Mouse (Mus musculus) brain, embryonic 14.5 days (tissue): Measurements from ENCODE around the gene Mmrn2. TPM values are rescaled to one million over a fixed set of nuclear protein-coding genes. Genes with fewer than 3 reads are reported as not detected.
A peak's percentile ranks its signal among the peaks of the same experiment; 100 is the strongest.

Experiments used
- DNase-seq: peaks from one replicate; pipeline ENCODE4 v3.0.0-alpha.2; 2011; ENCODE audit warnings: low read depth
- CTCF ChIP-seq: fragments of 200-500 bp; IDR thresholded peaks from 2 replicates; pipeline ENCODE4 v1.5.1; 2012; ENCODE audit warnings: inconsistent platforms, mild to moderate bottlenecking, moderate library complexity, borderline replicate concordance; ENCODE audit not compliant: insufficient read depth, insufficient read length; ENCODE audit errors: extremely low read depth
- POLR2A ChIP-seq: fragments of 200-500 bp; IDR thresholded peaks from 2 replicates; pipeline ENCODE4 v1.6.1; 2012; ENCODE audit warnings: mild to moderate bottlenecking, inconsistent platforms, borderline replicate concordance; ENCODE audit not compliant: poor library complexity, insufficient read depth, insufficient read length, severe bottlenecking; ENCODE audit errors: extremely low read depth
- polyA plus RNA-seq: library from polyadenylated mRNA; depleted of rRNA; stranded (reverse); fragments of >200 nt; gene quantifications from 2 replicates; pipeline ENCODE4 v1.2.3, GENCODE M21; 2012; rRNA removed

Mmrn2 gene
- polyA plus RNA-seq: 2.5 and 4.5 TPM in 2 replicates

DNA sequence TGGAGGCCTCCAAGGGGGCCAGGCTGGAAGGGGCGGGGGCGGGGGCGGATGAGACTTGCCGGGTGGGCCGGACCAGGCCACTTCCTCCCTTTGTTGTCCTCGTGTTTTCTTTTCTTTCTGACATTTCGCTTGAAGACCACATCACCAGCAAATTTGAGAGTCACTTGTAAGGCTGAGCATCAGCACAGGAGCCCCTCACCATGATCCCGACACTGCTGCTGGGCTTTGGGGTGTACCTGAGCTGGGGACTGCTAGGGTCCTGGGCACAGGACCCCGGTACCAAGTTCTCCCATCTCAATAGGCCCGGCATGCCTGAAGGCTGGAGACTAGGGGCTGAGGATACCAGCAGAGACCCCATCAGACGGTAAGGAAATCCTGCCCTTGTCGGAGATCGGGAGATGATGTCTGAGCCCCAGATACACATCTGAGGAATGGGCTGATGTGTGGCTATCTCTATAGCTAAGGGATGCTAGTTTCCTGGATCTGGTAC, at the start of gene Mmrn2:
TSS of gene Mmrn2 (plus strand) at position 51 of the 490 bp plus-strand sequence.
- no peak for DNase-seq
- TF ChIP-seq POLR2A: no peak
- no peak for TF ChIP-seq CTCF

DNA sequence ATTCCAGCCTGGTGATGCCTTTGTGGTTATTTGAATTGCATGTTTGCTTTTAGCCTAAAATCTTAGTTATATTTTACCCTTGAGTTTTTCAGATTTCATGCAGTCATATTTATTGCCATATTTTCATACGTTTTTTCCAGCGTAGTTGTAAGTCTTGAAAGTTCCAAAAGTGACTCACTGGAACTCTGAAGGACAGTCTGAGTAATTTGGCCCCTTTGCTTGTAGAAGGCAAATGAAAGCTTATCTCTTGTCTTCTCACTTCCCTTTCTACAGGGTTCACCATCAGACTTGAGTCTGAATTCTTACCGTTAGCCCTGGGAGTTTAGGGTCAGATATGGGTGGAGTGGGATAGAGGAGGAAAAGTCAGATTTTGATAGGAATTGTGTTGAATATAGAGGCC, 48.7 kb upstream of the Mmrn2 start:
- no peak for DNase-seq
- no peak for TF ChIP-seq POLR2A
- no peak for TF ChIP-seq CTCF

DNA sequence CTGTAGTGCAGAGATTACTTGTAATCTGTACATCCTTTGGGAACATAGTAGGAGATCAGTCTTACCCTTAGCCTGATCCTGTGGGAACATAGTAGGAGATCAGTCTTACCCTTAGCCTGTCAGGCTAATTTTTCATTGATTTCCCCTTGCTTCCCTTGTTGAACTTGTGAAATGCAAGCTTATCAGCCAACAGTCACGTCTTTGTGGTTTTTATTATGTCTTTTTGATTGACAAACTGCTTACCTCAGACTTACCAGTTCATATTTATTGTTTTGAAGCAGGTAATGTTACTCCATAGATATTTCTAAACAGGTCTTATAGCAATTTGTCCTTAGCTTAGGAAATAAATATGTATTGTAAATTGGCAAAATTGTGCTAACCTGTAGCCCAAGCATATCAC, 47.6 kb upstream of the Mmrn2 start:
- TF ChIP-seq CTCF: no peak
- TF ChIP-seq POLR2A: no peak

DNA sequence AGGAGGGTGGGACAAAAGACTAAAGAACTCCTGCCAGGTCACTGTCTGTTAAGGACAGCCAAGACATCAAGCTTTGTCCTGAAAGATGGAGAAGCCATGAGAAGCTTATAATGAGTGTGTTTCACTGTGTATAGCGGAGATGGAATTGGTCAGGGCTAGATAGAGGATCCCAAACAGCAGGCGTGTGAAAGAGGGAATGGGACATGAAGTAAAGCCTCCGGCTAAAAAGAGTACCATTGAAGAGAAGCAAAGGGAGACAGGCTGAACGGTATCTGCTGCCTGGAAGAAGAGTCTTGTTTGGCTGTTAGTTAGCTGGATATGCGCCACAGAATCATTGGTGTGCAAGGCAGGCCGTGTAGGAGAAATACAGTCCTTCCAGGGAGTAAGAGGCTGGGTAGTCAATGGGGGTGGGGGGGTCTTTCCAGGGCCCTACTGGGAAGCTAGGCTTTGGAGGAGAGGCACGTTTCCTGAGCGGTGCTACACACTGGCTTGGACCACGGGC, 44.6 kb upstream of the Mmrn2 start:
- DNase-seq: peak; percentile 71
- TF ChIP-seq CTCF: no peak
- TF ChIP-seq POLR2A: no peak

More for the DNA sequence above, 47.6 kb upstream of the Mmrn2 start:
- no peak for DNase-seq

DNA sequence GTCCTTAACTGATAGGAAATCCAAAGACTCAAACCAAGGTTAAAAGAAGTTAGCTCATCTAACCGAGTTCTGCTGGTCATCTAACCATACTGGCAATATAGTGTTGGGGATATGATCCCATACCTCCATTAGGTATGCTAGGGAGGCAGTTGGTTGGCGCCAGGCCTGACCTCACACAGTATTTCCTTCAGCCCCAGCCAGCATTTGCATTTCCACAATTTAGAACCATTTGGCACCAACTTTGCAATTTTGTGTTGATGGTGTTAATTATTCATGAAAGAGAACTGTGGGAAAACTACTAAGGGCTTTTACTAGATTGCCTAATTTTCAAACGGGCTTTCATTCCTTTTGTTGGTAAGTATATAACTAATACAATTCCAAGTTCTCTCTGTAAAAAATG, 43.4 kb upstream of the Mmrn2 start:
- DNase-seq: peak; percentile 88
- TF ChIP-seq CTCF (no peak), POLR2A (no peak)

DNA sequence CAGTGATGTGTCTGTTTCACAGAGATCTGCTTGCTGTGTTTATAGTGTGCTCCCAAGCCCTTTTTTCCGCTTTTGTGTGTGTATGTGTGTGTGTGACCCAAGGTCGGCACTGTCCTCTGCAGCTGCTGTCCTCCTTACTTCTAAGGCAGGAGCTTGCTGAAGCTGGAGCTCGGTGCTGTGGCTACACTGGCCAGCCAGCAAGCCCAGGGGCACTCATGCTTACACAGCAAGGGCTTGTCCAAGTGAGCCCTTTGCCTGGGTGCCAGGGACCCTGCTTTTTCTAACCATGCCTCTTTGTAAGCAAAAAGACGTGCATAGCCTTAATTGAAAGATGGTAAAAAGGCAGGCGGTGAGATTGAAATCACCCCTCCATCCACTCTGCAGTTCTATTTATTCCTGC, 42.8 kb upstream of the Mmrn2 start:
- DNase-seq: peak; percentile 84
- TF ChIP-seq CTCF (no peak), POLR2A (no peak)

DNA sequence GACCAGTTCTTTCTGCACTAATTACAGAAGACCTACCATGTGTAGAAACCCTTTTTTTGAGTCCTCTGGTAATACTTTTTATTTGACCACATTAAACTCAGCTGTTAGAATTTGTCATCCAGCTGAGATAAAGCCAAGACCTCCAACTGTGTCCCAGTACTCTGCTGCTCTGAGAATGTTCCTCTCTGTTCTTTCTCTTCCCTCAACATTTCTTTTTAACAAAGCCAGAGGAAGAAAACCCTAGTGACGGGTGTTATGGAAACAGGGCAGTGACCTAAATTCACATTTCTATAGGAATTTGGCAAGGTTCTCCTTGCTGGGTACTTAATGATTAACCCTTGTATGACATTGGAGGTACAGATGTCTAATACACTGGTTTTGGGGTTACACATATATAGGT, 35.8 kb upstream of the Mmrn2 start:
- TF ChIP-seq POLR2A: no peak
- TF ChIP-seq CTCF: no peak
- DNase-seq: peak; percentile 48

DNA sequence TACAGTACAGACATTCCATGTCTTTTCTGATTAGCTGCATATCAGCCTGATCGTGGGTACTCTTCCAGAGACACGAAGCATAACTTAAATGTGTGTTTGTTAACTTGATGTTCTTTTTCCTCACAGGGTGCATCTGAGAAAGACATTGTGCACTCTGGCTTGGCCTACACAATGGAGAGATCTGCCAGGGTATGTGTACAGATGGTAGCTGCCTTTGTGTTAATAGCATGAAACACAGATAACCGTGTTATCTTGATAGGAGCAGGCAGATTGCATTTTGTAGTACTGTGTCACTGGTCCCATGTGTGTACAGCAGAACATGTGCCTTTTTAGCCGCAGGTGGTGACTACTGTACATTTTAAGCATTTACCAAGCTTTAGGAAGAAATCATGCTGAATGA, 33.3 kb upstream of the Mmrn2 start:
- DNase-seq: no peak
- TF ChIP-seq CTCF (no peak), POLR2A (no peak)

DNA sequence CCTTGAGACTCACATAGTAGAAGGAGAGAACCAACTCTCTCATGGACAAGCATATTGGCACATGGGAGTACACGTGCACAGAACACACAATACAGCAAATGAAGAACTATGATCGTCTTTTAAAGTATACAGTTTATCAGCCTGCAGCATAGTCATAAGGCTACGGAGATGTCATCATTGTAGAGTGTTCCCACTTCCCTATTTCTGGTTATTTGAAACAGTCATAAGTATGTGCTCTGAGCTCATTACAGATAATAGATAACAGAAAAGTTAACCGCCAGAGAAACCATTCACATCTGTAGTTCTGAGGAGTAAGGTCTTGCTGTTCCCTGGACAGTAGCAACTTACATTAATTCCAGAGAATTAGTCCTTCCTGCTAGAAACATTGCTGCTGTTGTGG, 32.2 kb upstream of the Mmrn2 start:
- no peak for DNase-seq
- no peak for TF ChIP-seq POLR2A
- TF ChIP-seq CTCF: no peak

DNA sequence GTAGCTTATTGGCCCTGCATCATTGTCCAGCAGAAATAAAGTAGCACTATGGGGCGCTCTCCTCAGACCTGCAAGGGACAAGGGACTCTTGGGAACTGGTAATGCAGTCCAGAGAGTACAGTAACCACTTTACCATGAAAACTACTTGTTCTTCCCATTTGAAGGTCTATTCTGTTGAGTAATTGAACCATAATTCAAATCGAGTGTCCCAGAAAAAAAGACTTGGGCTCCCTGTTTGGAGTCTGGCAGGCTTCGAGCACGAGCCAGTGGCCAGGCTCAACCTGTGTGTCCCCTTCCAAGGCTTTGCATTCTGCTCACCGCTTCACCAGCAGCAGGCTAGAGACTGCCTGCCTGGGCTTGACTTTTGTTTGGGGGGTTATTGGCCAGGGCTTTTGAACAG, 30.9 kb upstream of the Mmrn2 start:
- no peak for TF ChIP-seq CTCF
- DNase-seq: no peak

DNA sequence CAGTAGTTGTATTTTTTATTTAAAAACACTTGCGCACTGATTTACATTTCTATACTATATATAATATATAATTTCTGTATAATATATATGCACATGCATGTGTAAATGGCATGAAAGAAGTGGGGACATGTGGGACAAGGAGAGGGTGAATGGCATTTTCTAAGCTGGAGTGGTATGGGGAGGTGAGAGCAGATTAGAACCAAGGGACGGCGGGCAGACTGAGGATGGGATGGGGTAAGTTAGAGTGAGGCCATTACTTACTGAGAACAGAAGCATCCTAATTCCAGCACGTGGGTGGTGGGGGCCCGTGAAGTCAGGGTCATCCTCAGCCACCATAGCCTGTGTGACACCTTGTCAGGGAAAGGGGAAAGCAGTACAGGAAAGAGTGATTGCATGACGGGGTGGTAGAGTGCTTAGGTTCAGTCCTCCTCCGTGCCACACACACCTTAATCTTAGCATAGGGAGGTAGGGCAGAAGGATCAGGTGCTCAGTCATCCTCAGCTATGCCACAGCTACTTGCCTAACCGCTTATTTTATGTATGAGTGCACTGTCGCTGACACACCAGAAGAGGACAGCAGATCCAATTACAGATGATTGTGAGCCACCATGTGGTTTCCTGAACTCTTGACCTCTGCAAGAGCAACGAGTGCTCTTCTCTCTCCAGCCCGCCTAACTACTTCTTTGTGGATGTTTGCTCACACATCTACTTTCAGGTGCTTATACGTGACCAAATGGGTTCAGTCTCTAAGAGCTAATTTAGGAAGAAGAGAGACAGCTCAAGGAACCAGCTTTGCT, 29.3 kb upstream of the Mmrn2 start:
- no peak for TF ChIP-seq CTCF
- TF ChIP-seq POLR2A: no peak
- DNase-seq: no peak

DNA sequence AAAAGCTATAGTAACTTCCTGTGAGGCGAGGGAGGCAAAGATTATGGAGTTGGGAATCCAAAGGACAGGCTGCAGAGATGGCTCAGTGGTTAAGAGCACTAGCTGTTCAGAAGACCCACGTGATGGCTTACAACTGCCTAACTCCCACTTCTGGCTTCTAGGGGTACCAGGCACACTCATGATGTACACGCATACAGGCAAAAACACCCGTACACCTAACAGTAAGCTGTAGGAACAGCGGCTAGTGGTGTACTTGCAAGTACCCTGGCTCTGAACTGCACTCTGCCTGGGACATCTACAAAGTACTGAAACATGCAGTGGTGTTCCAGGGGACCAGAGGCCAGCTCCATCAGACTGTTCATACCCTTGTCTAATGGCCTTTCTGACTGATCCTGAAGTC, 28.2 kb upstream of the Mmrn2 start:
- no peak for DNase-seq
- TF ChIP-seq CTCF (no peak), POLR2A (no peak)
